Mouse (Mus musculus): ENCODE measurements around the gene Vmn2r7.
"Not testable (repeated sequence)": the region's sequence is repeated elsewhere in the genome, so short reads cannot be mapped to it uniquely, and the experiment has no call there.

Gene Vmn2r7

DNA sequence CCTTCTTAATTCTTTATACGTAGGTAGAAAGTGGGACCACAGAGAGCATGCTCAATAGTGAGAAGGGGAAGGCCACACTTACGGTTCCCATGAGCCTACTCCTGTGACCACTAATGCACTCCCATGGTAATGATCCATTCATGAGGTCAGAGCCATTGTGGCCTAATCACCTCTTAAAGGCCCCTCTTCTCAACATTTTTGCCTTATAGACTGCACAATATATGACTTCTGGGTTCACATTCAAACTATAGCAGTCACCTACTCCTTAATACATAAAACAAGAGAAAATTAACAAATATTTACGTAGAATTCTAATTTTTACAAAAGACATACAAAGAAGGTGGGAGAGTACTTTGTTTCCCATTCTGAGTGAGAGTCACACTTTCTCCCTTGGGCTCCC lies at the start of gene Vmn2r7:
Vmn2r7 (minus strand) TSS at position 101 of the 400 bp plus-strand sequence.
- not testable (repeated sequence) for DNase-seq (ENCODE audit: low spot score)

DNA sequence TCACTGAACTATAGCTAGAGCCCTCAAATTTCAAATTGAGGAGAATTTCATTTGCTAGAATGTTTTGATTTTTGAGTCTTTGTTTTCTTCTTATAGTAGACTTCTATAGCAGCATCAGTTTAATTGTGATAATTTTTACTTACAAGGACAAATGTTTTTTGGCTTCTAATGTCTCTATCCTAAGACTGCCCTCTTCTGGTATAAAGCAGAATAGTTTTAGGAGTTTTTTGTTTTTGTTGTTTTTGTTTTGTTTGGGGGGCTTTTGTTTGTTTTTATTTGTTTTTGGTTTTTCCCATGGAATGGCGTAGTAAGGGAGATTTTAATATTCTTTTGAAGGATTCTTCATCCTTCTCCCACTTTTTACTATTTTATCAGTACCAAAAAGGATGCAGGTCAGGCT lies 45.2 kb upstream of the Vmn2r7 start:
- no peak for DNase-seq (ENCODE audit: low spot score)

DNA sequence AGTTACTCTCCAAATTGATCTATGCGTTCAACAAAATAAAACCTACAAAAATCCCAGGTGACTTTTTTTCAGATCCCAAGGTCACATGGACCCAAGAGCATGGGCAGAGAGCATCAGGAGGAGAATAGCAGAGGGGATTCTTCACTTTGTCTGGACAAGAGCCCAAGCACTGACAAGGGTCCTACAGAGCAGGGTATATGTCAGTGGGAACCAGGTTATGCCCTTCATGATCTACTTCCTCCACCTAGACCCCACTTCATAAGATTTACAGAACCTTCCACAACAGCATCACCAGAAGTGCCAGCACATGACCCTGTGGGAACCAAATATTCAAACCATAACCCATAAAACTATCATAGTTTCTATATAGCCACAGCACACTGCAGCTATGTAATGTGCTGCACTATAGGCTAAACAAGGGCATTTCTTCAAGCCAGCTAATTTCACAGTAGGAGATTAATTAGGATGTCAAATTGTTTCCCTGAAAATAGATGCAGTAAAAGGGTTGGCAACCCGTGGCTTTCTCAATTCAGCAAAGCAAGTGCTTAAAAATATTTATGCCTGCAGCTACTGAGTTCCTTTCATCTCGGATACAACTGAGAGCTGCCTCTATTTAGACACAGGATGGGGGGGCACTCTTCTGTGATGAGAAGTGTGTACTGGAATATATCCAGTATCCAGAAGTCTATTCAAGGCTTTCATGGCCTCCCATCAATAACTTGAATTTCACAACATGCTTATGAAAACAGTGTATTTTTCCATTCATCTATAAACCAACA lies 33.8 kb upstream of the Vmn2r7 start:
- DNase-seq (ENCODE audit: low spot score) = no peak

DNA sequence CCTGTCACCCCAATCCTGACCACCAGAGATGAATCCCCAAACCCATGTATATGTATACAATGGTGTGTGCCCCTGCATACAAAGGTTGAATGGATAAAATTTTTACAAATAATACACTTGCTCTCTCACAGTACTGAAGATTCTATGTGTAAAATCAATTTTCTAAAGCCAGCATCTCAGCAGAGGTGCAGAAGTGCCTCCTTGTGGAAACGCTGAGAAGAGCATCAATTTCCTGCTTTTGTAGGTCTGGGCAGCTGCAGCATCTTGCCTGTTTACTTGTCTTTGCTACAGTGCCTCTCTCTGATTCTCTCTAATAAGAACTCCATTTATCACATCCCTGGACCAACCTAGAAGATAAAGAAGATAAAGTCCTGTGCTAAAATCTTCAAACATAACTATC lies 32.1 kb upstream of the Vmn2r7 start:
- DNase-seq (ENCODE audit: low spot score) = no peak

DNA sequence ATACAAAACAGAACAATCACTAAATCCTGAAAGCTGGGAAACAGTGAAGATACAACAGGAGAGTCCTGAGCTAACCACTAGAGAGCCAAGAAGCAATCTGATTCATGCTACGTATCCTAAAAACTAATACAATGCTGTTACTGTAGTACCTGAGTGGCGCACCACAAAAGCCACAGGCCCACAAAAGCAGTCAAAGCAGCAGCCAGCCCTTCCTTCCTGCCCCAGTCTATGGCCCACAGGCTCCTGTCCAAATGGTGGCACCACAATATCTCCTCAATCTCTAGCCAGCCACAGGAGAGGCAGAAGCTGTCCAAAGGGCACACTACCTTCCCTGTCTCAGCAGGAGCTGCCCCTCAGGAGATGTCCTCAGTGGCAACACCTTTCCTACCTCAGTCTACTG lies 1.7 kb downstream of the Vmn2r7 start:
- DNase-seq (ENCODE audit: low spot score) = no peak

DNA sequence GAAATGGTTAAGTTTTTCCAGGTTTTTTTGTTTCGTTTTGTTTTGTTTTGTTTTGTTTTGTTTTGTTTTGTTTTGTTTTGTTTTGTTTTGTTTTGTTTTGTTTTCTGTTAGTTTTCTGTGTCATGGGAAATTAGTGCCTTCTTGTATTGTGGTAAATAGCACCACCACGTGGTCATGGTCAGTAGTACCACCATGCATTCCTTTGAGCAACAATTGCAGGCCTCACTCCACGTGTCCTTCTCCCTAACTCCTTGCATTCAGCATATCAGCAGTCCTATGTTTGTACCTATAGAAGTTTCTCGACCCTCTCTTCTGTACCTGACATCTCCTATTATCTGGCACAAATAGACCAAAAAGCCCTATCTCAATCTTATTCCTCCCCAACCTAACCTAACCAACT lies 2.3 kb downstream of the Vmn2r7 start:
- peak; percentile 35 for DNase-seq (ENCODE audit: low spot score)

DNA sequence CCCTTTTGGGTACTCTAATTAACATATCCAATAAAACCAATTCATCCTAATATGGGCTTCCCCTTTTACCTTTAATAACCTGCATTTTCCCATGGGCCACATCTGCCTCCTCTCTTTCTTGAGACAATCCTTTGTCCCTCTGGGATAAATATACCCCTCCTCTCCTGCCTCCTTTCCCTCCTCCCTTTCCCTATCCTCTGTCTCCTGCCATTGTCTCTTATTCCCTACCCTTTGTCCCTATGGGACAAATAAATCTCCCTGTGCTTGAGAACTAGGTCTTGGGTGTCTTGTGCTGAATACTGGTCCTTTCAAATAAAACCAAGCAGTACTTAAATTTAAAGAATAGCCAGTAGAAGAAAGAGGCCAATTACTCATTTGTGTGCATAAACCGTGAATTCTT lies 13.4 kb downstream of the Vmn2r7 start:
- no peak for DNase-seq (ENCODE audit: low spot score)

DNA sequence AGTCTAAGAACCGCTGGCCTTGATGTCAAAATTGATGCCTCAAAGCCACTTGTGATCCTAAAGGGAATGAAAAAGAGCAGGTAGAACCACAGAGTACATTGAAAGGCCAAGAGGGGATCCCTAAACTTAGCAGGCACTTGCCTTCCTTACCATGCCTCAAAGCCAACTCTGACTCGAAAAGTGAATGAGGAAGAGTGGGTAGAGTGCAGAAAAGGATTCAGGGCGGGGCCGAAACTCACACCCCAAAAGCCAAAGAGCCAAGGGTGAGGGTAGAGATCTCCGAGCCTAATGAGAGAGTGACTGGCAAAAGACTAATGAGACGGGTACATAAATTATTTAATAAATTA lies 53.3 kb downstream of the Vmn2r7 start:
- no peak for DNase-seq (ENCODE audit: low spot score)

DNA sequence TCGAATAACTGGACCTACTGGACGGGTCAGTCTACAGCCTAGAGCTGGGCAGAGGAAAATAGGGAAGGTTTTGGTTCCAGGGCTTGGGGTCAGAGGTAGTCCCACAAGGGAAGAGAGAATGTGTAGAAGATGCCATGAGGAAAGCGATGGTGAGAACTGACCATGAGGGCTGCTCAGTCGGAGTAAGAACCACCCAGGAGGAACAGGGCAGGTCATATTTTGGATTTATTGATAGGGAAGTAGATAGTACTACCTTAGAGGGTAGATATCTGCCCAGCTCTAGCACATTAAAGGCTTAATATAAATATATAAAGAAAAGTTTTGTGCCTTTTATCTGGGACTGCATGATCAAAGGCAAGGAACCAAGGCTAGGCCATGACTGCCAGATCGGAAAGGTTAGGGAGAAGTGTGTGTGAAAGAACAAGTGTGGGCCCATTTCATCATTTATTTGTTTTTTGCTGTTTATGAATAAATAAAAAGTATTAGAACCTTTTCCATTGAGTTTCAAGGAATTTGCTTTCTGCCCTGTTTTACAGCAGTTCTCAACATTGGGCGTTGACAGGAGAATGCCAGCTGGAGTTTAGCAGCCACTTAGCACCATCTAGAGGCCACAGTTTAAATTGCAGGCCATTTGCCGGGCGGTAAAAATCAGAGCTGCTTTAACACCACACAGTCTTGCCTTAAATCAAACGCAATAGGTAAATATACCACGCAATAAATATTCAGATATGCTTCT lies 53.9 kb downstream of the Vmn2r7 start:
- peak; percentile 60 for DNase-seq (ENCODE audit: low spot score)

DNA sequence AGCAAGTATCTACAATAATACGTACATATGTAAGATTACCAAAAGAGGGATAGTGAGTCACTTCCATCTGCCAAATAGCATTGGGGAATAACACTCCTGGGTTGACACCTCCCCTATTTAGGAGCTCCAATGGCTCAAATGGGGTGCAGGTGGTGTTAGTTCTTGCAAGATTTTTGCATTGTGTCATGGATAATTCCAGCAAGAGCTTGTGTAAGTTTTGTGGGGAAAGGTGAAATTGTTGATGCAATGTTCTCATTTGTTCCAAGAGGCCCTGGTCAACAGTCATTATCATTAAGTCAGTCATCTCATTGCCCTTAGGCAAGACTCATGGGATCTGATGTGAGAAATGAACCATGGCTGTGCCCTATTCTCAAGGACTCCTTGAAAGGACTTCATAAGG lies 61.7 kb downstream of the Vmn2r7 start:
- no peak for DNase-seq (ENCODE audit: low spot score)

DNA sequence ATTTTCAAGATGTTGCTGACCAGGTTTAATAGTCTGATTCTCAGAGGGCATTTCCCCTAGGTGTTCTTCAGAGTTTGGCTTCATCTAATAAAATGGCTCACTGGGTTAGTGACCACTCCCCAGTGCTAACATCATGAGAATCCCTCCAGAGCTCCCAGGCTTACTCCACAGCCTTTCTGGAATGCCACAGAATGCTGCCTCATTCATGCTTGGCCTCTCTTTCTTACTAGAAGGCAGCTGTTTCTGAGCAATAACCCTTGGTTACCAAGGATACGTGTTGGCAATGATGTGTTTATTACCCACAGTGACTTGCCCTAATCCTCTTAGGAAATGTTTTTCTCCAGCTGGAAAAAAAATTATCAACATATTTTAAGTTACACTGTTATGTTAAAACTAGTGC lies 72.4 kb downstream of the Vmn2r7 start:
- no peak for DNase-seq (ENCODE audit: low spot score)

DNA sequence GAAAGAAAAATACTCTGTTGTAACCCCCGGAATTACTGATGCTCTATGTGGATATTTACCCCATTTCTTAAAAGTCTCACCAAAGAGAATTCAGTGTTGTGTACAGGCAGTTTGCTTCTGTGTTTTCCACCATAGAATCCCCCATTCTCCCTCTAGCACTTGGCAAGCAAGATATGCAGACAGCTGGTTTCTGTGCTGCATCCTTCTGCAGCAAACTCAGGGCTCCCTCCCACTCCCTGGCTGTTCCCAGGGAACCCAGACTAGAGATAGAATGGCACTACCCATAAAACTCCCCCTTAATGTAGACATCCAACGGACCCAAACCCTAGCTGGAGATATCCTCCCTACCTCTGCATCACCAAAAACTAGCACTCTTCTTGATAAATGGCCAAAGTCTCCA lies 88.4 kb downstream of the Vmn2r7 start:
- DNase-seq (ENCODE audit: low spot score) = no peak

DNA sequence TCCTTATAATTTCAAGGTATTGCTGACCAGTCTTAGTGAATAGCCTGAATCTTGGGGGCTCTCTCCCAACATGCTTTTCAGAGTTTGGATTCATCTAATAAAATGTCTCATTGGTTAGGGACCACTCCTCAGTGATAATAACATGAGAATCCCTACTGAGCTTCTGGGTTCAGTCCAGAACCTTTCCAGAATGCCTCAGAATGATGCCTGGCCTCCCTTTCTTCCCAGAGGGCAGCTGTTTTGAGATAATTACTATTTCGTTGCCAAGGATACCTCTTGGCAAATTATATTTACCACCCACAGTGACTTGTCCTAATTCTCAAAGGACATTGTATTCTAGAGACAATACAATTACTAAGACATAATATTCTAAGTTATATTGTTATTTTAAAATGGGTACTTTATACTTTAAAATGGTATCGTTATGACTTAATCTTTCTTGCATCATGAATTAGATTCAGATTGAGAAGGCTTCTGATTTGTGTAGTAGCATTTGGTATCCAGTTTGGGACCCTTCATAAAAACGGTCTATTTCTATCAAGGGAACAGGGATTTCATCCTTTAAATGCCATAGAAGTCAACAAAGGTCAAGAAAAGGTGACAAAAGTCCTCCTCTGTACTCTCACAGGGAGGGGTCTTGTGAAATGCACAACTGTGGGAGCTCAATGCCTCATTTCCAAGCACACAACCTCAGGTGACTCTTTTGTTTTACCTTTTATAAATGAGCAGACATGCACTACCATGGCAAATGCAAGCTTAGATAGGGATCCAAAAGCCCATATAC lies 117.2 kb downstream of the Vmn2r7 start:
- not testable (repeated sequence) for DNase-seq (ENCODE audit: low spot score)

DNA sequence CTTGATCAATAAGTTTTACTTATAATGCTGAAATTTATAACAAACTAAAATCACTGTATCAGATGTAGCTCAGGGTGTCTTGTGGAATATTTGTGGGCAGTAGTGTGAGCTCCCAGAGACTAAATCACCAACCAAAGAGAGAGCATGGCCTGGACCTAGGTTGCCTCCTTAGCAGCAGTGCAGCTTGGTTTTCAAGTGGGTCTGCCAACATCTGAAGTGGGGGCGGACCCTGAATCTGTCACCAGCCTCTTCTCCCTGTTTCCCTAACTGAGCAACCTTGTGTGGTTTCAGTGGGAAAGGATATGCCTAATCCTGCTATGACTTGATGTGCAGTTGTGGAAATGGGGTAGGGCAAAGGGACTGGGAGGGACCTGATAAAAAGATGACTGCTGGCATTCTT lies 118.8 kb downstream of the Vmn2r7 start:
- not testable (repeated sequence) for DNase-seq (ENCODE audit: low spot score)

DNA sequence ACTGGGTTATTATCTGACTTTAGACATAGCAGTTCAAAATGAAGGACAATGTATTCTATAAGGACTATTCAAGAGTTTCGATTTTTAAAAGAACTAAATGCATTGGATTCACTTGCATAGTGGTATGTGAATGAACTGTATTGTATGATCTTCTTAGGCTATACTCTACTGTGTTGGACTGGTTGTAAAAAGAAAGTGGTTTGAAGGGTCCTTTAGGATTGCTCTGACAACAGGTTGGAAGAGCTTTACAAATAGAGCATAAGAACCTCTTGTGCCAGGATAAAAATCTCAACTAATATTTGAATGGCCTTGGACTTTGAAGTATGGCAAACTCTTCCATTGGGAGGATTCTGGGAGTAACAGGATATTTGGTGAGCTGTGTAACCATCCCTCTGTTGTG lies 168.5 kb downstream of the Vmn2r7 start:
- DNase-seq (ENCODE audit: low spot score) = not testable (repeated sequence)

Measured in MN1 (cell line).